Mouse (Mus musculus) brain, adult 10 weeks (tissue): ENCODE results near the gene Fgfr2. TPM values are rescaled to one million over a fixed set of nuclear protein-coding genes. Genes with fewer than 3 reads are reported as not detected.

ENCODE experiments used
- polyA plus RNA-seq: library from polyadenylated mRNA; stranded (reverse); fragments of 350-450 nt; fragmentation: Illumina TruSeq; extraction: RNeasy Lipid Tissue Mini Kit (QIAGEN cat#74804); gene quantifications from one replicate; pipeline ENCODE4 v1.2.3, GENCODE M21; 2015; ENCODE audit warnings: low read depth, low replicate concordance

The Fgfr2 gene
- polyA plus RNA-seq, 1 experiment from 2014 or later: 57.4 TPM

GRCm38 (mm10) chr7:131542115-131542871 is 1580.9 kb downstream of the Fgfr2 start, which contains the start of gene Hmx3:
Gene Hmx3, plus strand, starts transcription at chr7:131542867.

GRCm38 (mm10) chr7:131410416-131411058 is 1712.6 kb downstream of the Fgfr2 start, which contains the start of the genes Ikzf5 and Acadsb:
Gene Ikzf5, minus strand, starts transcription at chr7:131410521.
Gene Acadsb, plus strand, starts transcription at chr7:131410601.

GRCm38 (mm10) chr7:131370648-131371469 is 1752.3 kb downstream of the Fgfr2 start, which contains the start of gene Pstk:
Gene Pstk, plus strand, starts transcription at chr7:131371141.

GRCm38 (mm10) chr7:131362615-131363300 is 1760.4 kb downstream of the Fgfr2 start, which contains the start of gene 2310057M21Rik:
Gene 2310057M21Rik, minus strand, starts transcription at chr7:131362759.

GRCm38 (mm10) chr7:131333564-131333963 is 1789.6 kb downstream of the Fgfr2 start, which contains the start of gene Fam24a:
Gene Fam24a, plus strand, starts transcription at chr7:131333864.

GRCm38 (mm10) chr7:131329416-131329815 is 1793.7 kb downstream of the Fgfr2 start, which contains the start of gene Fam24b:
Gene Fam24b, minus strand, starts transcription at chr7:131329516.

GRCm38 (mm10) chr7:131322192-131322591 is 1801.0 kb downstream of the Fgfr2 start, which contains the start of gene Cuzd1:
Gene Cuzd1, minus strand, starts transcription at chr7:131322292.

GRCm38 (mm10) chr7:131174121-131174520 is 1949.0 kb downstream of the Fgfr2 start, which contains the start of gene 5430419D17Rik:
Gene 5430419D17Rik, plus strand, starts transcription at chr7:131174402.

GRCm38 (mm10) chr7:131146214-131146613 is 1976.9 kb downstream of the Fgfr2 start, which contains the start of gene 4933402N03Rik:
Gene 4933402N03Rik, minus strand, starts transcription at chr7:131146314.

GRCm38 (mm10) chr7:131031755-131032154 is 2091.4 kb downstream of the Fgfr2 start, which contains the start of gene Dmbt1:
Gene Dmbt1, plus strand, starts transcription at chr7:131032053.

GRCm38 (mm10) chr7:130935793-130936471 is 2187.2 kb downstream of the Fgfr2 start, which contains the start of gene Htra1:
Gene Htra1, plus strand, starts transcription at chr7:130936111.

GRCm38 (mm10) chr7:130865613-130866591 is 2257.2 kb downstream of the Fgfr2 start, which contains the start of gene Plekha1:
Gene Plekha1, plus strand, starts transcription at chr7:130865756.

GRCm38 (mm10) chr7:130773914-130774630 is 2349.1 kb downstream of the Fgfr2 start, which contains the start of gene Btbd16:
Gene Btbd16, plus strand, starts transcription at chr7:130774069.

GRCm38 (mm10) chr7:130577388-130578003 is 2545.7 kb downstream of the Fgfr2 start, which contains the start of gene Tacc2:
Gene Tacc2, plus strand, starts transcription at chr7:130577438.

GRCm38 (mm10) chr7:130572821-130573220 is 2550.3 kb downstream of the Fgfr2 start, which contains the start of gene Nsmce4a:
Gene Nsmce4a, minus strand, starts transcription at chr7:130573118.

GRCm38 (mm10) chr7:130520049-130520425 is 2603.1 kb downstream of the Fgfr2 start, which contains the start of gene Ate1:
Gene Ate1, minus strand, starts transcription at chr7:130520369.

